Mouse (Mus musculus): ENCODE results near the gene Zscan4c.
"Not testable (repeated sequence)": the region's sequence is repeated elsewhere in the genome, so short reads cannot be mapped to it uniquely, and the experiment has no call there.

Gene Zscan4c

GRCm38 (mm10) chr7:11005445-11005844 lies at the start of gene Zscan4c:
TSS of gene Zscan4c (plus strand) at chr7:11005745.
- not testable (repeated sequence) for DNase-seq (ENCODE audit: low spot score in 2 of 2)
